Mouse (Mus musculus): ENCODE results near the gene Tas2r105.

The Tas2r105 gene

GRCm38 (mm10) chr6:131687395-131687794, at the start of gene Tas2r105:
Gene Tas2r105 (minus strand): TSS chr6:131687495.
- no peak for DNase-seq (ENCODE audit: low read depth, low spot score)

GRCm38 (mm10) chr6:131712803-131713202, 25.5 kb upstream of the Tas2r105 start:
- no peak for DNase-seq (ENCODE audit: low read depth, low spot score)

- no peak for DNase-seq (ENCODE audit: low read depth, low spot score)
Observed at GRCm38 (mm10) chr6:131689963-131690362, 2.7 kb upstream of the Tas2r105 start, which contains the start of gene Tas2r114. Gene Tas2r114 (minus strand): TSS chr6:131690063.

GRCm38 (mm10) chr6:131685644-131686043, 1.7 kb downstream of the Tas2r105 start, which contains the start of gene Tas2r104:
Gene Tas2r104 (minus strand): TSS chr6:131685744.
- no peak for DNase-seq (ENCODE audit: low read depth, low spot score)

GRCm38 (mm10) chr6:131678786-131679185, 8.5 kb downstream of the Tas2r105 start, which contains the start of gene Tas2r106:
Gene Tas2r106 (minus strand): TSS chr6:131678886.
- DNase-seq (ENCODE audit: low read depth, low spot score) = no peak

- no peak for DNase-seq (ENCODE audit: low read depth, low spot score)
Observed at GRCm38 (mm10) chr6:131660049-131660448, 27.2 kb downstream of the Tas2r105 start, which contains the start of gene Tas2r107. Gene Tas2r107 (minus strand): TSS chr6:131660149.
